Mouse (Mus musculus): ENCODE measurements at regions not wholly inside any gene's neighbourhood (a gene's known extent, or its start where the extent isn't known, plus 50 kb on each side); places are given as distances from the start of the nearest gene placed in this dataset.

DNA sequence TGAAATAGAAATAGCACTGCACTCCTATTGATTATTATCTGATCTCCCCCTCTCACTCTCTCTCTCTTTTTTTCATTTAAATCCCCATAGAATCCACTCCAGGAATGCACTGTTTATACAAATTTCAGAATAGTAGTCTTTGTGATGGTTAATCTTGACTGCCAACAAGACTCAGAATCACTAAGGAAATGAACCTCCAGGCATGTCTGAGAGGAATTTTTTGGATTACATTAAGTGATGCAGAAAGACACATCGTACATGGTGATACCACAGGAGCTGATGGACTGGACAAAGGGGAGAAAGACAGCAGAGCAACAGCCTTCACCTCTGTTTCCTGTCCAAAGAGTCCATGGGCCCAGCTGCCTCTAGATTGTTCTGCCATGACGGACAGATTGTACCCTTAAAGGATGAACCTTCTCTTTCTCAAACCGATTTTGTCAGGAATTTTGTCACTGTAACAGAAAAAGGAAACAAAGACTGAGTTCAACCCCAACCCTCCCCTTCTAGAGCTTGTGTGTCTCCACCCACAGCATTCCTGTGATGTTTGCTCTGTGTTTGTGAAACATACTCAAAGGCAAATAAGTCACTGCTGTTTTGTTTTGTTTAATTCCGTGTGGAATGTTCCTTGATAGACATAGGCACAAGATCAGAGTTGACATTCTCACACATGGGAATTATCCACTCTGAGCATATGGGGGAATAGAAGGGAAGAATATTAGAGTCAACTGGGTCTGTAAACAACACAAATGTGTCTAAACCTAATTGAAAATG lies 59.1 kb upstream of the Gm34302 start:
- no peak for DNase-seq

DNA sequence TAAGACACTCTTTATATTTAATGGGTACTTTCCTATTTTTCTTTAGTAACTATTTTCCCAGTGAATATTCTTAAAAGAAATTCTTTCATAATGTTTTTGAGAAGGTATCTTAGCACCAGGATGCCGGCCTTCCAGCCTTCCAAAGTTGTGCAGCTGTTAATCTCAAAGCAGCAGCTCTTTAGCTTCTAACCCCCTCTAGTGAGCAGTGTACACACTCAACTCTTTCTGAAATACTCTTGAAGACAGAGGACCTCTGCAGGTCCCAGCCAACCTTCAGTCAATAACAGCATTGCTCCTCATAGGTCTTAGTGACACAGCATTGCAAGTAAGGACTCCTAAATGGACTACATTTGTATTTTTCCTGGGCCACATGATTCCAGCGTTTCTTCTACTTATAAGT lies 55.2 kb upstream of the Gm34302 start:
- no peak for DNase-seq

DNA sequence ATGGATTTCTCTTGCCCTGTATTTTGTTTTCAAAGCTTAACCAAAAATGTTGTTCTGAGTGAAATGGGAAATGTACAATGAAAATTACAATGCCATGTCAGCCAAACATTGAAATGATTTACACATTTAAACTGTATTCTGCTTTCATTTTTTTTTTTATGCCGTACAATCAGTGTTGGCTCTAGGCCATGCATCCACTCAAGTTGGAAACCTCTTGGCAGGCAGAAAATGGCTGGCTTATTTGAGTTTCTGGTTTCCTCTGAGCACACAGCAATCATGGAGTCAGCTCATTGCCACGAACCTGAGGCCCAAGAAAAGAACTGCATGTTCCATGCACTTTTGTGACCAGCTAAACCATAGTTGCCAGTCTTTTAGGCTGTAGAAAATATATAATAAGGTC lies 50.5 kb upstream of the Gm34302 start:
- no peak for DNase-seq

Measured in adrenal gland, adult 8-10 months (tissue).